Mouse (Mus musculus): ENCODE measurements at regions not wholly inside any gene's neighbourhood (a gene's known extent, or its start where the extent isn't known, plus 50 kb on each side); places are given as distances from the start of the nearest gene placed in this dataset.

GRCm38 (mm10) chr9:32815473-32815872, 179.5 kb downstream of the Ets1 start:
- DNase-seq (ENCODE audit: low spot score): peak; percentile 80

GRCm38 (mm10) chr9:32816649-32817425, 180.8 kb downstream of the Ets1 start:
- DNase-seq (ENCODE audit: low spot score): peak; percentile 11

GRCm38 (mm10) chr9:32817442-32818358, 181.7 kb downstream of the Ets1 start:
- DNase-seq (ENCODE audit: low spot score): no peak

GRCm38 (mm10) chr9:32823439-32824133, 187.6 kb downstream of the Ets1 start:
- DNase-seq (ENCODE audit: low spot score): no peak

GRCm38 (mm10) chr9:32824134-32824531, 188.1 kb downstream of the Ets1 start:
- DNase-seq (ENCODE audit: low spot score): no peak

- no peak for DNase-seq (ENCODE audit: low spot score)
Observed at GRCm38 (mm10) chr9:32830268-32830891, 194.4 kb downstream of the Ets1 start.

- DNase-seq (ENCODE audit: low spot score): no peak
Observed at GRCm38 (mm10) chr9:32833373-32833772, 197.4 kb downstream of the Ets1 start.

- DNase-seq (ENCODE audit: low spot score): no peak
Observed at GRCm38 (mm10) chr9:32834751-32835625, 199.0 kb downstream of the Ets1 start.

GRCm38 (mm10) chr9:32835626-32835971, 199.6 kb downstream of the Ets1 start:
- DNase-seq (ENCODE audit: low spot score): no peak

- DNase-seq (ENCODE audit: low spot score): no peak
Observed at GRCm38 (mm10) chr9:32836371-32836770, 200.3 kb downstream of the Ets1 start.

- no peak for DNase-seq (ENCODE audit: low spot score)
Observed at GRCm38 (mm10) chr9:32847361-32847760, 211.3 kb downstream of the Ets1 start.

GRCm38 (mm10) chr9:32852282-32852681, 216.3 kb downstream of the Ets1 start:
- DNase-seq (ENCODE audit: low spot score): no peak

- peak; percentile 22 for DNase-seq (ENCODE audit: low spot score)
Observed at GRCm38 (mm10) chr9:32863286-32863685, 227.3 kb downstream of the Ets1 start.

- DNase-seq (ENCODE audit: low spot score): no peak
Observed at GRCm38 (mm10) chr9:32868936-32869335, 232.9 kb downstream of the Ets1 start.

GRCm38 (mm10) chr9:32874306-32874875, 238.4 kb downstream of the Ets1 start:
- no peak for DNase-seq (ENCODE audit: low spot score)

GRCm38 (mm10) chr9:32882819-32883587, 247.0 kb downstream of the Ets1 start:
- no peak for DNase-seq (ENCODE audit: low spot score)

GRCm38 (mm10) chr9:32886008-32886650, 250.1 kb downstream of the Ets1 start:
- DNase-seq (ENCODE audit: low spot score): no peak

- no peak for DNase-seq (ENCODE audit: low spot score)
Observed at GRCm38 (mm10) chr9:32899801-32900200, 263.8 kb downstream of the Ets1 start.

- no peak for DNase-seq (ENCODE audit: low spot score)
Observed at GRCm38 (mm10) chr9:32901287-32901686, 265.3 kb downstream of the Ets1 start.
